Mouse (Mus musculus) embryonic fibroblast, embryonic 13.5 days (primary cell): ENCODE measurements at regions not wholly inside any gene's neighbourhood (a gene's known extent, or its start where the extent isn't known, plus 50 kb on each side); places are given as distances from the start of the nearest gene placed in this dataset.

Experiments
- CTCF ChIP-seq: IDR thresholded peaks from 2 replicates; pipeline ENCODE4 v1.5.1; 2011; ENCODE audit warnings: mild to moderate bottlenecking, control low read depth, low read length, moderate library complexity, borderline replicate concordance; ENCODE audit not compliant: insufficient read depth
- POLR2A ChIP-seq: IDR thresholded peaks from 2 replicates; pipeline ENCODE4 v1.6.1; 2011; ENCODE audit warnings: low read depth, mild to moderate bottlenecking, control low read depth, low read length, moderate library complexity

GRCm38 (mm10) chr6:84467319-84467718 is 126.4 kb downstream of the Cyp26b1 start:
- TF ChIP-seq POLR2A (no peak), CTCF (no peak)
